In the genomic region with DNA sequence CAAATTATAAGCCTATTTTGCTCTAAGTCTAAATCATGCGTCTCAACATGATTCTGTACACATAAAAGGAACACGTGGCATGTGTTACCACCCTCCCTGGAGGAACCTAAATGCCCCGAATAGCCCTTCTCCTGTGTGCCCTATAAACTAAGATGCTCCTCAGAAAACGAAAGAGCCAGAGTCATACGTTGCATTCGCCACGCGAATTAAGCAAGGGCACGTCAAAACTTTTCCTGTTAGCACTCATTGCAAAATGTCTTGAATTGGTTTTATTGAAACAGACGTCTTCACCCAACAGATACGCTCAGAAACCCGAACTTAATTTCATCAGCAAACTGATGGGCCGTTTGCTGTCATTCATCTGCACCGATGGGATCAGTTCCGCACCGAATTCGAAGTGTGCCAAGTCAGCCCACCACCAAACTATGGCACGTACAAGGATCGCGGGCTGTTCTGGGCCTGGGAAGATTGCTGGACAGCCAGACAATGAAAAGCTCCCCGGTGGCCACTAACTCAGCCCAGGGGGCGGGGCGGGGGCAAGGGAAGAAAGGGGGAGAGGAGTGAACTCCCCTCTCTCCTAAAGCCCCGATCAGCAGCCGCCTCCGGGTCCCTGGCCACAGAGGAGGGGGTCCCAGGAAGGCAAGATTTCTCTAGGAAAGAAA, we compare ENCODE assay signal across 8 mouse cellular contexts. TPM values are rescaled to one million over a fixed set of nuclear protein-coding genes. Genes with fewer than 3 reads are reported as not detected.
DNase-seq lines count a peak whose midpoint lies in the region; ATAC-seq lines count a peak whose summit lies in the region.

No protein-coding gene starts in this region.

- DNase-seq in urinary bladder, adult 2 months (ENCODE audit: low spot score): peak; percentile 49
- no peak for DNase-seq in urinary bladder, postnatal 10 days (ENCODE audit: low spot score)
- DNase-seq in embryonic facial prominence, embryonic 11.5 days (ENCODE audit: low spot score): peak; percentile 68
- DNase-seq in heart, postnatal 36 days: peak; percentile 35 to 42
- DNase-seq in neural tube, embryonic 11.5 days (ENCODE audit: low spot score): peak; percentile 81
- DNase-seq in left cerebral cortex, adult 11 months (ENCODE audit: low spot score): no peak
- DNase-seq in right cerebral cortex, postnatal 4 days: no peak

- H3K4me1 ChIP-seq in embryonic facial prominence, embryonic 11.5 days (ENCODE audit: control insufficient read depth, insufficient read depth, low read length): no peaks in the 10 kb centered on the region
- peaks cover 43% of the 10 kb centered on the region for H3K4me1 ChIP-seq in limb, embryonic 15.5 days
- H3K4me1 ChIP-seq in neural tube, embryonic 11.5 days (ENCODE audit: control insufficient read depth, insufficient read depth, low read length): peaks cover 9% of the 10 kb centered on the region

- WGBS in embryonic facial prominence, embryonic 11.5 days: under 1% methylated on average over 26 of the region's 26 CpGs
- under 1% methylated on average over 26 of the region's 26 CpGs for WGBS in limb, embryonic 15.5 days
- WGBS in neural tube, embryonic 11.5 days: under 1% methylated on average over 26 of the region's 26 CpGs

- no peaks in the 10 kb centered on the region for H3K36me3 ChIP-seq in embryonic facial prominence, embryonic 11.5 days (replicated peaks; ENCODE audit: control insufficient read depth, insufficient read depth, low read depth, low read length)
- 0 out of 2 replicates have a peak, but pooled peaks cover 2% of the 10 kb centered on the region for H3K36me3 ChIP-seq in limb, embryonic 15.5 days
- H3K36me3 ChIP-seq in neural tube, embryonic 11.5 days (ENCODE audit: control insufficient read depth, insufficient read depth, low read length): no peaks in the 10 kb centered on the region

- H3K27me3 ChIP-seq in embryonic facial prominence, embryonic 11.5 days (ENCODE audit: control insufficient read depth, insufficient read depth, low read length): no peaks in the 10 kb centered on the region
- H3K27me3 ChIP-seq in limb, embryonic 15.5 days: no peaks in the 10 kb centered on the region
- no peaks in the 10 kb centered on the region for H3K27me3 ChIP-seq in neural tube, embryonic 11.5 days (ENCODE audit: control insufficient read depth, insufficient read depth, low read length)

- peak overlapping the region; percentile 86 for H3K9ac ChIP-seq in embryonic facial prominence, embryonic 11.5 days (replicated peaks; ENCODE audit: low read length)
- H3K9ac ChIP-seq in limb, embryonic 15.5 days: peak overlapping the region; percentile 76
- H3K9ac ChIP-seq in neural tube, embryonic 11.5 days (ENCODE audit: low read length): peak overlapping the region; percentile 90

- H3K4me3 ChIP-seq in embryonic facial prominence, embryonic 11.5 days (ENCODE audit: low read depth, low read length): peak overlapping the region; percentile 87
- H3K4me3 ChIP-seq in limb, embryonic 15.5 days: peak overlapping the region; percentile 91
- peak overlapping the region; percentile 87 for H3K4me3 ChIP-seq in neural tube, embryonic 11.5 days (ENCODE audit: low read depth, low read length)

- H3K27ac ChIP-seq in embryonic facial prominence, embryonic 11.5 days (replicated peaks; ENCODE audit: low read depth, low read length): peak overlapping the region; percentile 49; the same call in 1 of the 2 replicates
- peak overlapping the region; percentile 92 for H3K27ac ChIP-seq in limb, embryonic 15.5 days
- H3K27ac ChIP-seq in neural tube, embryonic 11.5 days (ENCODE audit: low read depth, low read length): peak overlapping the region; percentile 94

- ATAC-seq in embryonic facial prominence, embryonic 11.5 days (replicated peaks; ENCODE audit: insufficient number of reproducible peaks, low FRiP score, low TSS enrichment, low read depth): no peak; the same call in 1 of the 2 replicates
- ATAC-seq in limb, embryonic 15.5 days (ENCODE audit: insufficient number of reproducible peaks, low FRiP score, low TSS enrichment, low read depth): no peak; the same call in 1 of the 2 replicates
- ATAC-seq in neural tube, embryonic 11.5 days (ENCODE audit: insufficient read depth, low FRiP score, low TSS enrichment): peak; percentile 43

- no peaks in the 10 kb centered on the region for H3K9me3 ChIP-seq in embryonic facial prominence, embryonic 11.5 days (replicated peaks; ENCODE audit: control insufficient read depth, low read length)
- H3K9me3 ChIP-seq in limb, embryonic 15.5 days: no peaks in the 10 kb centered on the region
- H3K9me3 ChIP-seq in neural tube, embryonic 11.5 days (ENCODE audit: control insufficient read depth, low read length): no peaks in the 10 kb centered on the region

- intact Hi-C loops in heart, postnatal 36 days (cut with DNase I): loop anchor here (2.0 kb wide), 2 partner anchors 15 to 83 kb away; no protein-coding TSS in a partner anchor

- H3K4me2 ChIP-seq in embryonic facial prominence, embryonic 11.5 days (ENCODE audit: low read depth, low read length): peak overlapping the region; percentile 57
- peak overlapping the region; percentile 82 for H3K4me2 ChIP-seq in limb, embryonic 15.5 days
- H3K4me2 ChIP-seq in neural tube, embryonic 11.5 days (ENCODE audit: low read depth): peak overlapping the region; percentile 80

RNA-seq across cellular contexts. Expression of gene Nxn, which starts 1.2 kb away (rescaled TPM):
- polyA plus RNA-seq in urinary bladder, adult 2 months (2012; rRNA removed): 59.5 and 71.7 TPM in 2 replicates
- 40.0 and 41.8 TPM in 2 replicates for polyA plus RNA-seq in embryonic facial prominence, embryonic 11.5 days (2014; fragmentation: Nextera tagmentation; extraction: Ambion mirVana)
- 10 to 100 TPM; 12.3 to 15.7 TPM for total RNA-seq in heart, postnatal 36 days (2021)
- 48.1 and 60.8 TPM in 2 replicates for polyA plus RNA-seq in limb, embryonic 15.5 days (2015; fragmentation: Nextera tagmentation; extraction: Ambion mirVana)
- 55.3 and 57.7 TPM in 2 replicates for polyA plus RNA-seq in neural tube, embryonic 11.5 days (2014; fragmentation: Nextera tagmentation; extraction: Ambion mirVana)

RNA-seq across cellular contexts. Expression of gene Timm22, which starts 9.0 kb away (rescaled TPM):
- 19.6 and 21.5 TPM in 2 replicates for polyA plus RNA-seq in urinary bladder, adult 2 months (2012; rRNA removed)
- 138 TPM in 2 replicates for polyA plus RNA-seq in embryonic facial prominence, embryonic 11.5 days (2014; fragmentation: Nextera tagmentation; extraction: Ambion mirVana)
- 10 to 100 TPM; 42.4 to 55.2 TPM for total RNA-seq in heart, postnatal 36 days (2021)
- polyA plus RNA-seq in limb, embryonic 15.5 days (2015; fragmentation: Nextera tagmentation; extraction: Ambion mirVana): 101 and 107 TPM in 2 replicates
- polyA plus RNA-seq in neural tube, embryonic 11.5 days (2014; fragmentation: Nextera tagmentation; extraction: Ambion mirVana): 124 and 136 TPM in 2 replicates

Comparison
In these comparisons a context has a peak if more than half of its experiments do, and no peak if none do; other contexts are left out.
1. DNase-seq: peak in urinary bladder, adult 2 months (single experiment), embryonic facial prominence, embryonic 11.5 days (single experiment), heart, postnatal 36 days (2 of 2) and neural tube, embryonic 11.5 days (single experiment); none in urinary bladder, postnatal 10 days (single experiment), left cerebral cortex, adult 11 months (single experiment) and right cerebral cortex, postnatal 4 days (single experiment).
2. Peak in every context shown above with its lines, with median percentiles within 50 percentile points of each other: H3K27ac ChIP-seq, H3K4me2 ChIP-seq, H3K4me3 ChIP-seq and H3K9ac ChIP-seq.